Mouse (Mus musculus) lung, adult 2 months (tissue): ENCODE results near the gene BC055324.

ENCODE experiments used
- CTCF ChIP-seq: fragments of 200-500 bp; IDR thresholded peaks from 2 replicates; pipeline ENCODE4 v1.5.1; 2011; ENCODE audit warnings: mild to moderate bottlenecking, low read length, control low read depth; ENCODE audit not compliant: insufficient read depth
- POLR2A ChIP-seq: fragments of 200-500 bp; IDR thresholded peaks from 2 replicates; pipeline ENCODE4 v1.6.1; 2011; ENCODE audit warnings: low read depth, mild to moderate bottlenecking, control low read depth, low read length, borderline replicate concordance; ENCODE audit errors: extremely low read depth

DNA sequence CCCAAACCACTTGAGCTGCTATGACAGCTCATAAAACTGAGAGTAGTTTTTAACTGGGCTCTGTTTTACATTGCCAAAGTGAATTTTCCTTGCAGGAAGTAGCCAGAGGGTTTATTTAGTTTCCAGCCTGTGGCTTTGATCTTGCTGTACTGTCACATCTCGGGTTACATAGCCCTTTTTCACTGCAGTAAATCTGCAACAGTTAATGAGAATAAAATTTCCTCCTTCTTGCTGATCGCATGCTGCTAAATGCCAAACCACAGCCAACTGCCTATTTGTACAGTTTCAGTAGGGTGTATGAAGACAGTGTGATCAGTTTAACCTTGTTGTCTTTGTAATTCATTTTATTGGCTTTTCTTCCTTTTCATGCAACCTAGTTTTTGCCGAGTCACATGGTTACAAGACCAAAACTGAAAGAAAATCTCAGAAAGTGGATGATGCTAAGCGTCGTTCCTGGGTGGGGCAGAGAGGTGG lies 96.3 kb downstream of the BC055324 start:
- TF ChIP-seq POLR2A (no peak), CTCF (no peak)
